Mouse (Mus musculus) urinary bladder, adult 18-20 months (tissue): ENCODE data around the gene Barhl1.

Experiments
- DNase-seq, 2 experiments: peaks; one replicate each; pipeline ENCODE4 v3.0.0; 2022; ENCODE audit warnings: low spot score in 2 of 2, mixed read lengths in 2 of 2

Gene Barhl1

DNA sequence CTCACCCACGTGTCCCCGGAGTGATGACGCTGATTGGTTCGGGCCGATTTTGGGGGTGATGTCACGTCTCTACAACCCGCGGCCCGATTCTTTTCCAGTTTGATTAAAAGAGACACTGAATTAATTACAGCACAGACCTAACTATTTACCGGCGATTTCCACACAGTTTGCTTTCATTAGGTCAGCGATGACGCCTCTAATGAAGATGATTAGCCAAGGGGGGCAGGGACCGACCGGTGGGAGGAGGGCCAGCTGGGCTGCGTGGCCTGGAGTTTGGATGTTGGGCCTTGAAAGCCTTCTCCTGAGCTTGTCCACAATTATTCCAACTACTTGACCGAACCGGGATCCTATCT lies at the start of gene Barhl1:
Gene Barhl1 (minus strand): TSS at position 156 of the 353 bp plus-strand sequence.
- no peak for DNase-seq

- no peak for DNase-seq
These were observed 47.1 kb upstream of the Barhl1 start for GRCm38 (mm10) chr2:28963565-28963964.

- no peak for DNase-seq
These were observed 45.2 kb upstream of the Barhl1 start for GRCm38 (mm10) chr2:28961636-28962035.

- DNase-seq, result no peak
These were observed 44.6 kb upstream of the Barhl1 start for GRCm38 (mm10) chr2:28961024-28961585.

GRCm38 (mm10) chr2:28956874-28957273 lies 40.4 kb upstream of the Barhl1 start:
- no peak for DNase-seq

GRCm38 (mm10) chr2:28954595-28954994 lies 38.1 kb upstream of the Barhl1 start:
- no peak for DNase-seq

DNA sequence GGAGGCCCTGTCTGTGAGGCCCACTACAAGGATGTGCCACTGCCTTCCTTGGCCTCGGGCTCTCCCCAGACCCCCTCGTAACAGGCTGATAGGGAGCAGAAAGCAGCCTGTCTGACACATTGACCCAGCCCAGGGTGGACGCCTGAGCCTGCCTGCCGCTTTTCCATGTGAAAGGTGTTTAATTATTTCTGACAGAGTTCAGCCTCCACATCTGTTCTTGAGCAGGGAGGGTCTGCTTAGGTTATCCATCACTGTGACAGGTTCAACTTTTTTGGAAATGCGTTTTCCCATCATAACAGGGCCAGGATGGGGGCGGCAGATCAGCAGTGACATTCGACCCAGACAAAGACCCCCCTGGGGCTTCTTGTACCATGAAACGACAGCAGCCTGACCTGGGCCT lies 36.5 kb upstream of the Barhl1 start:
- DNase-seq, result no peak

GRCm38 (mm10) chr2:28946312-28946711 lies 29.8 kb upstream of the Barhl1 start:
- DNase-seq, result no peak

DNA sequence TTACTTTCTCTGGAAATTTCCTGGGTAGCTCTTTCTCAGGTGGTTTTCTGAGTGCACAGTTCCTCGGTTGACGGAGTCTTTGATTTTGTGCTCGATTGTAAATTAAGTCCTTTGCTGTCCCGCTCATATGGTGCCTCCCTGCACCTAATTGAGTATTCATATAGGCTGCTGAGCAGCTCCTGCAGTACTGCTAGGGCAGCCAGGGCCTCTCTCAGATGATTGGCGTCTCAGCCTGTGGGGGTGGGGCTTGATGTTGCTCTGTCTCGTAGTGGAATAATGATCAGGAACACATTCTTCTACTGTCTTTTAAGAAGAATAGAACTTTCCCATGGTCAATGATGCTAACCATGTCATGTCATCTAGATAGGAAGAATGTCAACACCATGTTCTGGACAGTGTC lies 28.9 kb upstream of the Barhl1 start:
- DNase-seq, result no peak

- DNase-seq, result no peak
These were observed 27.4 kb upstream of the Barhl1 start for GRCm38 (mm10) chr2:28943666-28944516.

DNA sequence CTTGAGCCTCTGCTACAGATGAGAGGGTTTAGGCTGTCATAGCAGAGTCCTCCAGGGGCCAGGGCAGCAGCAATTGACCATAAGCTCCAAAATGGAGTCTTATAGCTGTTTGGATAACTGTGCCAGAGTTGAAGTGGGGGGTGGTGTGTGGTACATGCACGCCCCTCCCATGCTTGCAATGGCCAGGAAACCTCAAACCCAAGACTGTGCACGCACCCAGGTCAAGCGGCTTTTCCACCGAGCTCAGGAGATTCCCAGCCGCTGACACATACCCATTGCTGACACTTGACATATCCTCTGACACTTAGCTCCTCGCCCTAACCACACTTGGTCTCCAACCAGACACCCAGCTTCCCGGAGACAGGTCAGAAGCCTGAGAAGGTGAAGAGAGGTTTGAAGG lies 22.5 kb upstream of the Barhl1 start:
- DNase-seq, result no peak

- no peak for DNase-seq
These were observed 14.1 kb upstream of the Barhl1 start for GRCm38 (mm10) chr2:28930571-28930970.

GRCm38 (mm10) chr2:28923912-28924311 lies 7.4 kb upstream of the Barhl1 start:
- peak; percentile 35 to 44 for DNase-seq

DNA sequence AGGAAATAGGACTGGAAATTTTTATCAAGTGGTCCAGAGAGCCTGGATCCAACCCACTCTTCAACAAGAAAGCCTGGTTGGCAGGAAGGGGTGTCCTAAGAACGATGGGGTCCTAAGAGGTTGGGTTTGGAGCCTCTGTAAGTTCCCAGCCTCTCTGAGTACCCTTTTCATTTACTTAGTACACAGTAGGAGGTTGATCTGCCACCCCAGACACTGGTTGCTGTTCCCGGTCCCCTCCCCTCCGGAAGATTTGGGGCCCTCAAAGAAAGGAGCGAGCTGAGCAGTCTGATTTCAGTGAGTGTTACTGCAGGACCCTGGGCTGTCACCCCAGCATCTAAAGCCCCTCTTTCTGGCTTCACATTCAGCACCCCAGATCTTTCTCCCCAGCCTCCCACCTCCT lies 2.5 kb upstream of the Barhl1 start:
- no peak for DNase-seq

DNA sequence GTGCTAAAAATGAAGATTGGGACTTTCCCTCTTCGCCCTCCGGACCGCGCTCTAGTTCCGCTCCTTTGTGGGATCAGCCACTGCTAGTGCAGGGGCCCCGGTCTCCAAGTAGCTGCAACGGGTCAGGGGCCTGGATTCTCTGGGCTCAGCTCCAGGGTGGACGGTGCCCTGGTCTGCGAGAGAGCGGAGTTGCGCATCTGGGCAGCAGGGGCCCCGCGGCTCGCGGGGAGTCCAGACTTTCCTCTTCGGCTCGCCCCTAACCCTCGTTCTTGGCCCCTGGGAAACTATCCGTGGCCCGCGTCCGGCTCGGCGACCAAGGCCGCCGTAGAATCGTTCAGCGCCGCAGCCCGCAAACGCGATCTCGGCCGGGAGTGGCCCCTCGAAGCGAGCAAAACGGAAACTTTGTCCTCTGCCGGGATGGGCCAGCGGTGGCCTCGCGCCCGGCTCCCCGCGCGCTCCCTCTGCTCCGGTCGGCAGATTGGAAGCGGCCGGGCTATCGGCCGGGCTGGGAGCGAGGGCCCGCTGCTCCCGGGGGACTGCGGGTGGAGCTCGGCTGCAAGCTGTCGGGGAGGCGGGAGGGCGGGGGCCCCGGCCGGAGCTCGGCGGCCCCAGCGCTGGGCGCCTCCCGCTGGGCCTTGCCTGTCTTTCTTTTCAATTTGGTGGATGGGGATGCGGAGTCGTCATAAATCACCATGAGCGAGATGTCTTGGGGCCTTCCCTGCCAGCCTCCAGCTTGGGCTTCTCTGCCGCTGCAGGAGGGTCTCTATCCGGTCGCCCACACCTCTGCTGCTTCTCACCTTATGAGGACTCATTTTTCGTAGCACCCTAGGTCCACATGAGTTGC lies 1.3 kb upstream of the Barhl1 start:
- no peak for DNase-seq

GRCm38 (mm10) chr2:28917156-28917517 lies 669 bp upstream of the Barhl1 start:
- no peak for DNase-seq

GRCm38 (mm10) chr2:28915768-28916512 lies 528 bp downstream of the Barhl1 start:
- peak; percentile 71 to 72 for DNase-seq

- DNase-seq, result no peak
These were observed 1.2 kb downstream of the Barhl1 start for GRCm38 (mm10) chr2:28915104-28915738.

GRCm38 (mm10) chr2:28914121-28914520 lies 2.3 kb downstream of the Barhl1 start:
- no peak for DNase-seq

- DNase-seq, result no peak
These were observed 3.5 kb downstream of the Barhl1 start for GRCm38 (mm10) chr2:28912961-28913360.

DNA sequence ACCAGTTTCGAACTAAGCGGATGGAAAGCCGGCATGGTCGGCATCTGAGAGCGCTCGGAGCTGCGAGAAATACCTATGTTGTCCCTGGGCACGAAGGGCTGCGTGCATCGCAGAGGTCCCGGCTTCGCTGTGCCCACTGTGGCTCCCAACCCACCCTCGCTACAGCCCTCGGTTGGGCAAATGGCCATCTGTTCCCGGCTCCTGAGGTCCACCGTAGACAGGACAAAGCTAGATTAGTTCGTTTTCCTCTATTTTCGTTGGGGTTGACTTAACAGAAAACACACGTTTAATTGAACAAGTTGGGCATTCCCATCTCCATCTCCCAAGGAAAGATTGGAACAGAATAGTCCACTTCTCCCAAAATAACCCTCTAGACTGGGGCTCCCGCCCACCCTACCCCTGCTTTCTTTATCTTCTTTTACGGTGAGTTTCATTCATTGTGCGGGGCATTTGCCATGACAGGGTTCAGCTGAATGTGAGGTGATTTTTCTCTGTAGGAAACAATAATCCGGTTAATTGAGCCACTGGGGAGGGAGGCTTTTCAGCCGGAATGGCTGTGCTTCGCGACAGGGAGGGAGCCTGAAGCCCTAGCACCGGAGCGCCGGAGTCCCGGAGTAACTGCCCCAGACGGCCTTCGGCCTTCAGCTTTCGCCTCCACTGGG lies 4.3 kb downstream of the Barhl1 start:
- no peak for DNase-seq
